Mouse (Mus musculus): ENCODE measurements around the gene Zfp961. TPM values are rescaled to one million over a fixed set of nuclear protein-coding genes. Genes with fewer than 3 reads are reported as not detected.

Zfp961 gene
- total and polyA plus RNA-seq, 3 experiments = 4.4 to 8.0 (median 5.5) TPM

DNA sequence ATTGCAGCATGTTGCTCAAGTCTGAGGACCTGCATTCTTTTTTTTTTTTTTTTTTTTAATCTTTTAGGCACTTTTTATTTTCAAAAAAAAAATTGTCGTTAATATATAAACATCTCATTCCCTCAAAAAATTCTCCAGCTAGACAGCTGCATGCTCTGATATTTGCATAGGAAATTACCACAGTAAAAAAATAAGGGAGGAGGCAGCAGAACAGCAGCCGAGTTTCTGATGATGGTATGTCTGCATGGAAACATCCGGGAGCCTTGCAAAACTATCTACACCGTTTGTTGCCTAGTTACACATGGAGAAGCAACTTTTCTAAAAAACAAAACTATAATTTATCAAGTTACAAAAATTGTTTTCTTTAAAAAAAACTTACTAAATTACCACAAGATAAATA, 30.6 kb downstream of the Zfp961 start:
- Histone ChIP-seq H3K4me1 (ENCODE audit: control insufficient read depth, insufficient read depth, low read length) (no peaks in the 10 kb centered on the region; the same call in 1 of the 2 replicates), H3K36me3 (ENCODE audit: control insufficient read depth, insufficient read depth, low read length) (no peaks in the 10 kb centered on the region), H3K9ac (ENCODE audit: low read depth, low read length) (no peak overlapping the region), H3K4me3 (no peak overlapping the region), H3K27ac (no peak overlapping the region), H3K27me3 (ENCODE audit: control insufficient read depth, insufficient read depth, low read length) (no peaks in the 10 kb centered on the region), H3K79me2 (replicated peaks; ENCODE audit: control insufficient read depth, insufficient read depth, low read length) (no peaks in the 10 kb centered on the region)
- DNase-seq = no peak
- TF ChIP-seq POLR2A (IDR thresholded peaks at IDR 0.05; ENCODE audit: insufficient read depth, low read depth, low read length) (no peak), CTCF (IDR thresholded peaks at IDR 0.05) (no peak), EP300 (IDR thresholded peaks at IDR 0.05; ENCODE audit: insufficient read depth, low read depth, low read length) (no peak)
- 43% methylated on average over 4 of the region's 4 CpGs for WGBS
- intact Hi-C loops (cut with DNase I) = no loop called here

DNA sequence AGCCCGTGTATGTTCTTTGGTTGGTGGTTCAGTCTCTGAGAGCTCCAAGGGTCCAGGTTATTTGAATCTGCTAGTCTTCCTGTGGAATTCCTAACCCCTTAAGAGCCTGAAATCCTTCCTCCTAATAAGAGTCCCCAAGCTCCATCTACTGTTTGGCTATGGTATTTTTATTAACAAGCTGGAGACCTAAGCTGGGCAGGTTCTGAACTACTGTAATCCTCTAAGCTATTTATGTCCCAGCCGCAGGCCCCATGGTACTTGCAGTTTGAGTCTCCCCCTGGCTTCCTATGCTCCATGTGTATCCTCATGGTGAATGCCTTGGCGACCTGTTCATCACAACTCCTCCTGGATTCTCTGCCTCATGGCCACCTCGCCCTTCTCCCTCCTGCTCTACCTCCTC, 33.8 kb downstream of the Zfp961 start:
- Histone ChIP-seq H3K27ac (no peak overlapping the region), H3K4me3 (no peak overlapping the region), H3K9ac (ENCODE audit: low read depth, low read length) (no peak overlapping the region), H3K4me1 (ENCODE audit: control insufficient read depth, insufficient read depth, low read length) (no peaks in the 10 kb centered on the region; the same call in 1 of the 2 replicates), H3K36me3 (ENCODE audit: control insufficient read depth, insufficient read depth, low read length) (no peaks in the 10 kb centered on the region), H3K27me3 (ENCODE audit: control insufficient read depth, insufficient read depth, low read length) (no peaks in the 10 kb centered on the region), H3K79me2 (replicated peaks; ENCODE audit: control insufficient read depth, insufficient read depth, low read length) (no peaks in the 10 kb centered on the region)
- WGBS = 53% methylated on average over 4 of the region's 4 CpGs
- TF ChIP-seq CTCF (IDR thresholded peaks at IDR 0.05) = peak; percentile 53
- no peak for TF ChIP-seq POLR2A (IDR thresholded peaks at IDR 0.05; ENCODE audit: insufficient read depth, low read depth, low read length)
- intact Hi-C loops (cut with DNase I) = no loop called here
- DNase-seq = no peak

DNA sequence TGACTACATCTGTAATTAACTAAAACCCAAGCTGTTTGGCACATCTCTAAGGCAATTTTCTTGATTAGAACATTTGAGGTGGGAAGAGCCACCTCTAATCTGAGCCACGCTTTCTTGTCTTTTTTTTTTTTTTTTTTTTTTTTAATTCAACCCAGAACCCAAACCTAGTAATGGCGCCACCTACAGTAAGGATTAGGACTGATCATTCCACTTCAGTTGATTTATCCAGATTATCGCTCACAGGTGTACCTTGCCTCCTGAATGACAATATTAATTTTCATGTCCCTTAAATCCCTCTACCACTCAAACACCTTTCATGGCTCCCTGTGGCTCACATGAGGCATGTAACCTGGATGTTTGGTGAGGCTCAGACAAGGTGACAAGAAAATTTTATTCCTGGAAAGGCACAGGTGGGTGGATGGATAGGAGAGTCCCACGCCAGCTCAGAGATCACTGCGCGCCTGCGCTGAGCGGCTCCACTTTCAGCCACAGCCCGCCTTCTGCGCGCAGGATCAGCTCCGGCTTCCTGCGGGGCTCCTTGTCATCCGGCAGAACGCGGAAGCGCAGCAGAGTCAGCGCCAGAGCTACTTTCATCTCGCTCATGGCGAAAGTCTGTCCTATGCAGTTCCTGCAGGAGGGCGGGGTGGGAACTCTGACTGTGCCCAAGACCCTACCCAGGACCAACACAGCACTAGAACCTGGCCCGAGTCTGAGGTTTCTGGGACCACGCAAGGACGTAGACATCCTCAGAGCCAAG, 37.5 kb downstream of the Zfp961 start:
- no peaks in the 10 kb centered on the region for H3K36me3 ChIP-seq (ENCODE audit: control insufficient read depth, insufficient read depth, low read length)
- H3K9ac ChIP-seq (ENCODE audit: low read depth, low read length) = peak overlapping the region; percentile 42
- H3K4me3 ChIP-seq = peak overlapping the region; percentile 51
- no peak overlapping the region for H3K27ac ChIP-seq
- peak; percentile 60 to 61 for DNase-seq
- H3K79me2 ChIP-seq (replicated peaks; ENCODE audit: control insufficient read depth, insufficient read depth, low read length) = no peaks in the 10 kb centered on the region
- no peaks in the 10 kb centered on the region; the same call in 1 of the 2 replicates for H3K4me1 ChIP-seq (ENCODE audit: control insufficient read depth, insufficient read depth, low read length)
- H3K27me3 ChIP-seq (ENCODE audit: control insufficient read depth, insufficient read depth, low read length) = no peaks in the 10 kb centered on the region
- intact Hi-C loops (cut with DNase I) = no loop called here
- peak; percentile 38 for TF ChIP-seq CTCF (IDR thresholded peaks at IDR 0.05)
- no peak for TF ChIP-seq EP300 (IDR thresholded peaks at IDR 0.05; ENCODE audit: insufficient read depth, low read depth, low read length)
- peak; percentile 64 for TF ChIP-seq POLR2A (IDR thresholded peaks at IDR 0.05; ENCODE audit: insufficient read depth, low read depth, low read length)
- WGBS = 15% methylated on average over 24 of the region's 24 CpGs

DNA sequence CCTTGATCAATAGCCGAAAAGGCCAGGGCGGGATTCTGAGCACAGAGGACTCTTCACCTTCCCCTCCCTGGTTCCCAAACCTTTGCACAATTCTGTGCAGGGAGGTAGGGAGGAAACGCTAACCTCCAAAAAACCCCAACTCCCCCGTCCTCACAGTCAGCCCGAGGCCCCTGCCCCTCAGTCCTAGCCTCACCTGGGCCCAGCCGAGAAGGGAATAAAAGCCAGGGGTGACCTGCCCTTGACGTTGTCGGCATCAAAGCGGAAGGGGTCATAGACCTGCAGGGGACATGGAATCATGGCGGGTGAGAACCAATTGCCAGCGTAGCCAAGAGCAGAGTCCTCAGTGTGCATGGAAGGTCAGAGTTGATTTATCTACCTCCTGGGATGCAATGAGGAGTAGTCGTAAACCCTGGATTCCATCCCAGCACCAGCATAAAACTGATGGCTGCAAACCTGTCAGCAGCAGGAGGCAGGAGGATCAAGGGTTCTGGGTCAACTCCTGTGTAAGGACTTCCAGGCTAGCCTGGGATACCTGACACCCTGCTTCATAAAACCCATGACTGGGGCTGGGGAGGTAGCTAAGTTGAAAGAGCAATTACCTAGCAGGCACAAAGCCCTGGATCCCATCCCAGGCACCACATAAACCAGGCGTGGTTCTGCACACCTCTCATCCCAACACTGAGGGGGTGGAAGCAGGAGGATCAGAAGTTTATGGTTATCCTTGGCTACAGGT, 38.2 kb downstream of the Zfp961 start:
- 61% methylated on average over 13 of the region's 13 CpGs for WGBS

DNA sequence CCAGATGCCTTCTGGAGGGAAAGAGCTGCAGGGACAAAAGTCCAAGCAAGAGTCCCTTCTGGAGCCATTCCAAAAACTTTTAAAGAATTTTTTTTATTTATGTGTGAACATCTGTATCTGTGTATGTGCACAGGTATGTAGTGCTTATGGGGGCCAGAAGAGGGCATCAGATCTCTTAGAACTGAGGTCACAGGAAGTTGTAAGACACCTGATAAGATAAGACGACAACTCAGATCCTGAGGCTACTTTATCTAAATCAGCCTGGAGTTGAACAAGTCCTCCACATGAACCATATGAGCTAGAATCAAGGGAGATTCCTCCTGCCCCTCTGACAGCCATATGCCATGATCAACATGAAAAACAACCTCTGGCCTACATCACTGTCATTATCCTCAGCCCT, 48.6 kb downstream of the Zfp961 start:
- Histone ChIP-seq H3K27me3 (ENCODE audit: control insufficient read depth, insufficient read depth, low read length) (no peaks in the 10 kb centered on the region), H3K4me3 (no peak overlapping the region), H3K27ac (no peak overlapping the region), H3K4me1 (ENCODE audit: control insufficient read depth, insufficient read depth, low read length) (no peaks in the 10 kb centered on the region), H3K36me3 (ENCODE audit: control insufficient read depth, insufficient read depth, low read length) (no peaks in the 10 kb centered on the region), H3K9ac (ENCODE audit: low read depth, low read length) (no peak overlapping the region), H3K79me2 (replicated peaks; ENCODE audit: control insufficient read depth, insufficient read depth, low read length) (no peaks in the 10 kb centered on the region)
- no peak for DNase-seq
- TF ChIP-seq EP300 (IDR thresholded peaks at IDR 0.05; ENCODE audit: insufficient read depth, low read depth, low read length) (no peak), CTCF (IDR thresholded peaks at IDR 0.05) (no peak), POLR2A (IDR thresholded peaks at IDR 0.05; ENCODE audit: insufficient read depth, low read depth, low read length) (no peak)
- 41% methylated on average over 1 of the region's 1 CpGs for WGBS
- intact Hi-C loops (cut with DNase I) = no loop called here

More for the DNA sequence above, 38.2 kb downstream of the Zfp961 start:
- peak overlapping the region; percentile 51 for H3K4me3 ChIP-seq
- intact Hi-C loops (cut with DNase I) = no loop called here
- no peak overlapping the region; the same call in 1 of the 2 replicates for H3K9ac ChIP-seq (ENCODE audit: low read depth, low read length)
- H3K79me2 ChIP-seq (replicated peaks; ENCODE audit: control insufficient read depth, insufficient read depth, low read length) = no peaks in the 10 kb centered on the region
- H3K27ac ChIP-seq = no peak overlapping the region
- H3K36me3 ChIP-seq (ENCODE audit: control insufficient read depth, insufficient read depth, low read length) = no peaks in the 10 kb centered on the region
- TF ChIP-seq CTCF (IDR thresholded peaks at IDR 0.05) (no peak), EP300 (IDR thresholded peaks at IDR 0.05; ENCODE audit: insufficient read depth, low read depth, low read length) (no peak), POLR2A (IDR thresholded peaks at IDR 0.05; ENCODE audit: insufficient read depth, low read depth, low read length) (no peak)
- H3K4me1 ChIP-seq (ENCODE audit: control insufficient read depth, insufficient read depth, low read length) = no peaks in the 10 kb centered on the region; the same call in 1 of the 2 replicates
- DNase-seq = no peak
- no peaks in the 10 kb centered on the region for H3K27me3 ChIP-seq (ENCODE audit: control insufficient read depth, insufficient read depth, low read length)

DNA sequence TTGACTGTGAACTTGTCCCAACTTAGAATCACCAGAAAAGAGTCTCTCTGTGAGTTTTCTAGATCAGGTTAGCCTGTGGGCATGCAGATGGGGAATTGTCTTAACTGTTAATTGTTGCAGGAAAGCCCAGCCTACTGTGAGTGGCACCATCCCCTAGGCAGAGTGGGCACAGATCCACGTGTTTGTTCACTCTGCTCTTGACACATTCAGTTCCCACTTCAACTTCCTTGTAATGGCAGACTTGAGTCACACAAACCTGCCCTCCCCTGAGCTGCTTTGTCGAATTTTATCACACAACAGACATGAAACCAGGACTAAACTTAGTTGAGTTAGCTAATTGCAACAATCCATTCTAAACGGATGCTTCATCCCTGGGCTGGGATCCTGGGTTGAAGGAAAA, 49.4 kb downstream of the Zfp961 start:
- H3K27me3 ChIP-seq (ENCODE audit: control insufficient read depth, insufficient read depth, low read length) = no peaks in the 10 kb centered on the region
- no peaks in the 10 kb centered on the region for H3K4me1 ChIP-seq (ENCODE audit: control insufficient read depth, insufficient read depth, low read length)
- H3K9ac ChIP-seq (ENCODE audit: low read depth, low read length) = no peak overlapping the region
- intact Hi-C loops (cut with DNase I) = no loop called here
- TF ChIP-seq EP300 (IDR thresholded peaks at IDR 0.05; ENCODE audit: insufficient read depth, low read depth, low read length) = no peak
- TF ChIP-seq POLR2A (IDR thresholded peaks at IDR 0.05; ENCODE audit: insufficient read depth, low read depth, low read length) = no peak
- no peak for TF ChIP-seq CTCF (IDR thresholded peaks at IDR 0.05)
- H3K4me3 ChIP-seq = no peak overlapping the region
- H3K36me3 ChIP-seq (ENCODE audit: control insufficient read depth, insufficient read depth, low read length) = no peaks in the 10 kb centered on the region
- no peaks in the 10 kb centered on the region for H3K79me2 ChIP-seq (replicated peaks; ENCODE audit: control insufficient read depth, insufficient read depth, low read length)
- 42% methylated on average over 3 of the region's 3 CpGs for WGBS
- H3K27ac ChIP-seq = no peak overlapping the region
- no peak for DNase-seq

All from heart, adult 2 months (tissue).